Mouse (Mus musculus): ENCODE results near the gene Gm2042. TPM values are rescaled to one million over a fixed set of nuclear protein-coding genes. Genes with fewer than 3 reads are reported as not detected.
"Not testable (repeated sequence)": the region's sequence is repeated elsewhere in the genome, so short reads cannot be mapped to it uniquely, and the experiment has no call there.

The Gm2042 gene
- total RNA-seq (2012; rRNA removed) (not detected in 2 replicates), total RNA-seq (2014; rRNA removed) (not detected in 2 replicates), polyA plus RNA-seq (2012; ENCODE audit: insufficient read length, low read depth) (not detected in 2 replicates)

DNA sequence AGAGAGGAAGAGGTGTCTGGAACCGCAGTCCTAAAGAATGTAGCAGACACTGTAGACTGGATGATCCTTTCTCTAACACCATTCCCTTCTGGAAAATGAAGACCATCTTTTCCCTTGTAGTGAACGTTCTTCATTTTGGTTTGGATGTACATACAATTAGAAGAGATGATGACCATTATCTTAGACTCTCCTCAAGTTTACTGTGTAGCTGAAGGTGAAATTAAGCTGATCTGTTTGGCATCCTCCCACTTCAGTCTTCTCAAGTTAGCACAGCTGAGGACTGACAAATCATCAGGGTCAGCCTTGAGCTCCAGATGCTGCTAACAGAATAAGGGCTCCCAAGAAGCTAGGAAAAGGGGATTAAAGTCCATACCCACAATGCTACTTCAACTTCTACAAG is at the start of gene Gm2042:
Gene Gm2042, plus strand, starts transcription at position 301 of the 400 bp plus-strand sequence.
- H3K9ac ChIP-seq (ENCODE audit: insufficient read depth, low read depth); H3K27ac ChIP-seq (ENCODE audit: insufficient read depth, low read depth); in situ Hi-C loops (cut with MboI; ENCODE audit: low pct_ligation_motif_present, low pct_unique_long_range_greater_than_20kb, low sequenced_read_pairs); H3K79me2 ChIP-seq (replicated peaks; ENCODE audit: control insufficient read depth, extremely low read depth, insufficient read depth, poor library complexity, severe bottlenecking); H3K27me3 ChIP-seq (replicated peaks); H3K9me3 ChIP-seq (replicated peaks; ENCODE audit: low read length); dilution Hi-C loops (cut with MboI; ENCODE audit: extremely low pct_ligation_motif_present, extremely low pct_unique_long_range_greater_than_20kb, low sequenced_read_pairs); H3K4me2 ChIP-seq (ENCODE audit: insufficient read depth, low read depth, poor library complexity, severe bottlenecking); H3K36me3 ChIP-seq (replicated peaks in 1 of 2; ENCODE audit: control insufficient read depth in 1 of 2, insufficient read depth in 1 of 2, low read length in 1 of 2); DNase-seq (ENCODE audit: extremely low read depth); H3K4me1 ChIP-seq (ENCODE audit: control insufficient read depth in 1 of 2, insufficient read depth in 2 of 2); H3K4me3 ChIP-seq (replicated peaks in 1 of 3; ENCODE audit: low read depth in 2 of 3, low read length in 2 of 3, poor library complexity in 1 of 3): not testable (repeated sequence)

DNA sequence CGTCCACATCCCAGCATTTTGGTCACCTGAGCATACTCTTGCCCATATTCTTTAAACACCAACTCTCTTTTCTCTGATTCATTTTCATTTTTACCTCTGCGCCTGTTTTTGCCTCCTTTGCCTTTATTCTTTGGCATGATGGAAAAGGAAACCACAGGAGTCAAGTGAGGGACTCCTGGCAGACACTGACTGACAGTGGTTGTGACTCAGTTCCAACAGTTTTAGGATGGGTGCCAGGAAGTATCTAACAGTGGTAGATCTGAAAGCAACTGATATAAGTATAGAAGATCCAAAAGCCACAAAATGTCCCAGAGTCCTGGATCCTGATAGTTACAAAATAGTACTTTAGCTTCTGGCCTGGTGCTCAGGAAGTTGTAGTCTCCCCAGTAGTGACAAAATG is 34.2 kb upstream of the Gm2042 start, which contains the start of gene Gm2035:
Gene Gm2035, minus strand, starts transcription at position 137 of the 400 bp plus-strand sequence.
- H3K4me1 ChIP-seq (ENCODE audit: control insufficient read depth in 1 of 2, insufficient read depth in 2 of 2); H3K27ac ChIP-seq (ENCODE audit: insufficient read depth, low read depth); H3K79me2 ChIP-seq (replicated peaks; ENCODE audit: control insufficient read depth, extremely low read depth, insufficient read depth, poor library complexity, severe bottlenecking); DNase-seq (ENCODE audit: extremely low read depth); H3K36me3 ChIP-seq (replicated peaks in 1 of 2; ENCODE audit: control insufficient read depth in 1 of 2, insufficient read depth in 1 of 2, low read length in 1 of 2); H3K9ac ChIP-seq (ENCODE audit: insufficient read depth, low read depth); dilution Hi-C loops (cut with MboI; ENCODE audit: extremely low pct_ligation_motif_present, extremely low pct_unique_long_range_greater_than_20kb, low sequenced_read_pairs); H3K9me3 ChIP-seq (replicated peaks; ENCODE audit: low read length); H3K4me3 ChIP-seq (replicated peaks in 1 of 3; ENCODE audit: low read depth in 2 of 3, low read length in 2 of 3, poor library complexity in 1 of 3); H3K27me3 ChIP-seq (replicated peaks); in situ Hi-C loops (cut with MboI; ENCODE audit: low pct_ligation_motif_present, low pct_unique_long_range_greater_than_20kb, low sequenced_read_pairs); H3K4me2 ChIP-seq (ENCODE audit: insufficient read depth, low read depth, poor library complexity, severe bottlenecking): not testable (repeated sequence)

DNA sequence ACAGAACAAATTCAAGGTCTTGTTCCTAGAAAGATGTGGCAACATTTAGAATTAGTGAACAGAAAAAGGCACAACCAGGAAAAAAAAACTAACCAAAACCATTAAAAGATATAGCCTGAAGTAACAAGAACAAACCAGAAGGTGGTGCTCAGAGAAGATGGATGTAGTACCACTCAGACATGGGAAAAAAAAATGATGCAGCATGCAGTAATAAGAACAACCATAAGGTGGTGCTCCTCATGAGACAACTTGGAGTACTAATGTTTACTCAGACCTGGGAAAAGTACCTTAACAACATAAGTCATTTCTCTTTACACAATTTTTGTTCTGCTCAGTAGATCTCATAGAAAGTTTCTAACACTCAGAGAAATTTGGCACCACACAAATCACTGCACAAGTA is 30.1 kb downstream of the Gm2042 start:
- H3K79me2 ChIP-seq (replicated peaks; ENCODE audit: control insufficient read depth, extremely low read depth, insufficient read depth, poor library complexity, severe bottlenecking); dilution Hi-C loops (cut with MboI; ENCODE audit: extremely low pct_ligation_motif_present, extremely low pct_unique_long_range_greater_than_20kb, low sequenced_read_pairs); H3K4me1 ChIP-seq (ENCODE audit: control insufficient read depth in 1 of 2, insufficient read depth in 2 of 2); H3K9me3 ChIP-seq (replicated peaks; ENCODE audit: low read length); H3K9ac ChIP-seq (ENCODE audit: insufficient read depth, low read depth); DNase-seq (ENCODE audit: extremely low read depth); H3K4me2 ChIP-seq (ENCODE audit: insufficient read depth, low read depth, poor library complexity, severe bottlenecking); H3K36me3 ChIP-seq (replicated peaks in 1 of 2; ENCODE audit: control insufficient read depth in 1 of 2, insufficient read depth in 1 of 2, low read length in 1 of 2); H3K27me3 ChIP-seq (replicated peaks); H3K27ac ChIP-seq (ENCODE audit: insufficient read depth, low read depth); H3K4me3 ChIP-seq (replicated peaks in 1 of 3; ENCODE audit: low read depth in 2 of 3, low read length in 2 of 3, poor library complexity in 1 of 3); in situ Hi-C loops (cut with MboI; ENCODE audit: low pct_ligation_motif_present, low pct_unique_long_range_greater_than_20kb, low sequenced_read_pairs): not testable (repeated sequence)
- TF ChIP-seq CTCF (conservative IDR thresholded peaks at IDR 0.05 in 1 of 2, IDR thresholded peaks at IDR 0.05 in 1 of 2; ENCODE audit: low read depth in 2 of 2, low read length in 2 of 2) (peak in 1 of 2 experiments; percentile 33; a peak in 2 of 4 replicates), ZNF384 (IDR thresholded peaks at IDR 0.05; ENCODE audit: low read depth, low read length) (peak; percentile 24; the same call in 1 of the 2 replicates), RAD21 (IDR thresholded peaks at IDR 0.05; ENCODE audit: low read depth, low read length) (peak; percentile 0; the same call in 1 of the 2 replicates)

DNA sequence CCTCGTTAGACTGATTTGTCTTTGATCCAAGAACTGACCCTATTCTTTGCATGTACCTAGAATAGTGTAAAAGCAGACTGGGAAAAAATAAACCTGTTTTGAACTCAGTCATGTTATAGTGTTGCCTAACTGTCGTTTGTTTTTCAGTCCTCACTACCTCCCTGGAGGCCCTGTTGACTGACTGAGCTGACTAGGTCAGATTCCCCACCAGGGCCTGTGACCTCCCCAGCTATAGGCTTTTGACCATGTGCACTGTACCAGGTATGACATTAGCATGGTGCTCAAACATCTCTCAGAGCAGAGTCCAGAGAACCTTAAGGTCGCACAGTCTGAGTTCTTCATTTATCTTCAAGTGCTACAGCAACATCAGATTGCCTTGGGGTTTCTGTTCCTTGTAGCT is 50.2 kb downstream of the Gm2042 start:
- in situ Hi-C loops (cut with MboI; ENCODE audit: low pct_ligation_motif_present, low pct_unique_long_range_greater_than_20kb, low sequenced_read_pairs); H3K79me2 ChIP-seq (replicated peaks; ENCODE audit: control insufficient read depth, extremely low read depth, insufficient read depth, poor library complexity, severe bottlenecking); DNase-seq (ENCODE audit: extremely low read depth); H3K27me3 ChIP-seq (replicated peaks); H3K9me3 ChIP-seq (replicated peaks; ENCODE audit: low read length); H3K4me2 ChIP-seq (ENCODE audit: insufficient read depth, low read depth, poor library complexity, severe bottlenecking); H3K4me3 ChIP-seq (replicated peaks in 1 of 3; ENCODE audit: low read depth in 2 of 3, low read length in 2 of 3, poor library complexity in 1 of 3); H3K27ac ChIP-seq (ENCODE audit: insufficient read depth, low read depth); H3K9ac ChIP-seq (ENCODE audit: insufficient read depth, low read depth); H3K36me3 ChIP-seq (replicated peaks in 1 of 2; ENCODE audit: control insufficient read depth in 1 of 2, insufficient read depth in 1 of 2, low read length in 1 of 2); dilution Hi-C loops (cut with MboI; ENCODE audit: extremely low pct_ligation_motif_present, extremely low pct_unique_long_range_greater_than_20kb, low sequenced_read_pairs); H3K4me1 ChIP-seq (ENCODE audit: control insufficient read depth in 1 of 2, insufficient read depth in 2 of 2): not testable (repeated sequence)

Other genes starting within 250 kb of the Gm2042 start
- gene Gm21319, start 178.3 kb upstream of the Gm2042 start, total RNA-seq (2012; rRNA removed): not detected in 2 replicates
- gene Gm21319, start 178.3 kb upstream of the Gm2042 start, total RNA-seq (2014; rRNA removed): not detected in 2 replicates
- gene Gm21319, start 178.3 kb upstream of the Gm2042 start, polyA plus RNA-seq (2012; ENCODE audit: insufficient read length, low read depth): not detected in 2 replicates
- gene Gm21936, start 158.6 kb upstream of the Gm2042 start, total RNA-seq (2012; rRNA removed): not detected in 2 replicates
- not detected in 2 replicates for gene Gm21936, start 158.6 kb upstream of the Gm2042 start, total RNA-seq (2014; rRNA removed)
- gene Gm21936, start 158.6 kb upstream of the Gm2042 start, polyA plus RNA-seq (2012; ENCODE audit: insufficient read length, low read depth): not detected in 2 replicates
- gene BB287469, start 137.5 kb upstream of the Gm2042 start, total RNA-seq (2012; rRNA removed): not detected in 2 replicates
- gene BB287469, start 137.5 kb upstream of the Gm2042 start, total RNA-seq (2014; rRNA removed): not detected in 2 replicates
- gene BB287469, start 137.5 kb upstream of the Gm2042 start, polyA plus RNA-seq (2012; ENCODE audit: insufficient read length, low read depth): not detected in 2 replicates
- gene Gm2001, start 111.7 kb upstream of the Gm2042 start, total RNA-seq (2012; rRNA removed): not detected in 2 replicates
- not detected in 2 replicates for gene Gm2001, start 111.7 kb upstream of the Gm2042 start, total RNA-seq (2014; rRNA removed)
- gene Gm2001, start 111.7 kb upstream of the Gm2042 start, polyA plus RNA-seq (2012; ENCODE audit: insufficient read length, low read depth): not detected in 2 replicates
- not detected in 2 replicates for gene Gm2016, start 80.0 kb upstream of the Gm2042 start, total RNA-seq (2012; rRNA removed)
- gene Gm2016, start 80.0 kb upstream of the Gm2042 start, total RNA-seq (2014; rRNA removed): not detected in 2 replicates
- gene Gm2016, start 80.0 kb upstream of the Gm2042 start, polyA plus RNA-seq (2012; ENCODE audit: insufficient read length, low read depth): not detected in 2 replicates
- gene Gm2022, start 58.7 kb upstream of the Gm2042 start, total RNA-seq (2012; rRNA removed): not detected in 2 replicates
- not detected in 2 replicates for gene Gm2022, start 58.7 kb upstream of the Gm2042 start, total RNA-seq (2014; rRNA removed)
- gene Gm2022, start 58.7 kb upstream of the Gm2042 start, polyA plus RNA-seq (2012; ENCODE audit: insufficient read length, low read depth): not detected in 2 replicates
- gene Gm2035, start 34.2 kb upstream of the Gm2042 start, total RNA-seq (2012; rRNA removed): not detected in 2 replicates
- gene Gm2035, start 34.2 kb upstream of the Gm2042 start, total RNA-seq (2014; rRNA removed): not detected in 2 replicates
- gene Gm2035, start 34.2 kb upstream of the Gm2042 start, polyA plus RNA-seq (2012; ENCODE audit: insufficient read length, low read depth): not detected in 2 replicates
- not detected in 2 replicates for gene Gm2075, start 57.8 kb downstream of the Gm2042 start, total RNA-seq (2012; rRNA removed)
- not detected in 2 replicates for gene Gm2075, start 57.8 kb downstream of the Gm2042 start, total RNA-seq (2014; rRNA removed)
- not detected in 2 replicates for gene Gm2075, start 57.8 kb downstream of the Gm2042 start, polyA plus RNA-seq (2012; ENCODE audit: insufficient read length, low read depth)
- gene Gm6803, start 64.7 kb downstream of the Gm2042 start, total RNA-seq (2012; rRNA removed): not detected in 2 replicates
- not detected in 2 replicates for gene Gm6803, start 64.7 kb downstream of the Gm2042 start, total RNA-seq (2014; rRNA removed)
- gene Gm6803, start 64.7 kb downstream of the Gm2042 start, polyA plus RNA-seq (2012; ENCODE audit: insufficient read length, low read depth): not detected in 2 replicates
- gene Gm2056, start 72.9 kb downstream of the Gm2042 start, total RNA-seq (2012; rRNA removed): not detected in 2 replicates
- not detected in 2 replicates for gene Gm2056, start 72.9 kb downstream of the Gm2042 start, total RNA-seq (2014; rRNA removed)
- gene Gm2056, start 72.9 kb downstream of the Gm2042 start, polyA plus RNA-seq (2012; ENCODE audit: insufficient read length, low read depth): not detected in 2 replicates
- not detected in 2 replicates for gene Gm16368, start 129.6 kb downstream of the Gm2042 start, total RNA-seq (2012; rRNA removed)
- not detected in 2 replicates for gene Gm16368, start 129.6 kb downstream of the Gm2042 start, total RNA-seq (2014; rRNA removed)
- gene Gm16368, start 129.6 kb downstream of the Gm2042 start, polyA plus RNA-seq (2012; ENCODE audit: insufficient read length, low read depth): not detected in 2 replicates
- not detected in 2 replicates for gene Gm10436, start 228.0 kb downstream of the Gm2042 start, total RNA-seq (2012; rRNA removed)
- gene Gm10436, start 228.0 kb downstream of the Gm2042 start, total RNA-seq (2014; rRNA removed): not detected in 2 replicates
- gene Gm10436, start 228.0 kb downstream of the Gm2042 start, polyA plus RNA-seq (2012; ENCODE audit: insufficient read length, low read depth): not detected in 2 replicates

Measured in CH12.LX (cell line).